Comparison of ENCODE assay signal across 11 mouse cellular contexts in genomic region chr10:84477613-84478076, GRCm38 (mm10). TPM values are rescaled to one million over a fixed set of nuclear protein-coding genes. Genes with fewer than 3 reads are reported as not detected.
DNase-seq lines count a peak whose midpoint lies in the region; ATAC-seq and TF ChIP-seq lines count a peak whose summit lies in the region.
"Had no signal": no experiment of that assay in that cellular context is flagged by ENCODE, and none has a peak within 500 bp of the region (broad histone marks: within the 10 kb centered on the region; RNA-seq: fewer than 3 reads in every experiment).

No protein-coding gene starts in this region.

- H3K9me3 ChIP-seq in heart, embryonic 12.5 days (replicated peaks): no peaks in the 10 kb centered on the region
- no peaks in the 10 kb centered on the region for H3K9me3 ChIP-seq in hindbrain, embryonic 15.5 days
- no peaks in the 10 kb centered on the region for H3K9me3 ChIP-seq in midbrain, postnatal 0 days (ENCODE audit: low read length)

- peak overlapping the region; percentile 28; the same call in 1 of the 2 replicates for H3K27ac ChIP-seq in heart, embryonic 12.5 days (ENCODE audit: poor library complexity, severe bottlenecking)
- H3K27ac ChIP-seq in hindbrain, embryonic 15.5 days (replicated peaks): no peak overlapping the region
- H3K27ac ChIP-seq in midbrain, postnatal 0 days (ENCODE audit: low read depth, low read length): no peak overlapping the region

- H3K4me3 ChIP-seq in heart, embryonic 12.5 days: no peak overlapping the region
- H3K4me3 ChIP-seq in hindbrain, embryonic 15.5 days: no peak overlapping the region
- H3K4me3 ChIP-seq in midbrain, postnatal 0 days (ENCODE audit: low read depth, low read length): no peak overlapping the region

- peaks cover 22% of the 10 kb centered on the region for H3K4me1 ChIP-seq in heart, embryonic 12.5 days (replicated peaks)
- H3K4me1 ChIP-seq in hindbrain, embryonic 15.5 days (replicated peaks): peaks cover 13% of the 10 kb centered on the region; the same call in 1 of the 2 replicates
- no peaks in the 10 kb centered on the region for H3K4me1 ChIP-seq in midbrain, postnatal 0 days (ENCODE audit: insufficient read depth, low read length)

- 0 out of 2 replicates have a peak overlapping the region, but pooled peaks have one; percentile 22 for H3K9ac ChIP-seq in heart, embryonic 12.5 days
- H3K9ac ChIP-seq in hindbrain, embryonic 15.5 days: no peak overlapping the region
- H3K9ac ChIP-seq in midbrain, postnatal 0 days (replicated peaks; ENCODE audit: low read length, poor library complexity, severe bottlenecking): no peak overlapping the region

- DNase-seq in heart, postnatal 10 days: no peak
- peak; percentile 39 for DNase-seq in brain, embryonic 14.5 days (ENCODE audit: low read depth)
- DNase-seq in midbrain, postnatal 0 days (ENCODE audit: low spot score): no peak
- DNase-seq in thymus, postnatal 4 days: no peak
- no peak for DNase-seq in gastrocnemius, adult 18-20 months (ENCODE audit: low spot score)
- no peak for DNase-seq in MN1 (ENCODE audit: low spot score)
- DNase-seq: cerebellum, adult 2 months; kidney, postnatal 14 days; right cerebral cortex, postnatal 25 days had no signal

- H3K36me3 ChIP-seq in heart, embryonic 12.5 days: no peaks in the 10 kb centered on the region
- H3K36me3 ChIP-seq in hindbrain, embryonic 15.5 days: no peaks in the 10 kb centered on the region
- no peaks in the 10 kb centered on the region for H3K36me3 ChIP-seq in midbrain, postnatal 0 days (ENCODE audit: insufficient read depth, low read length)

- no peak for TF ChIP-seq POLR2A in brain, embryonic 14.5 days (IDR thresholded peaks at IDR 0.05; ENCODE audit: borderline replicate concordance, extremely low read depth, insufficient read depth, insufficient read length, poor library complexity, severe bottlenecking)

- peak; percentile 60 for ATAC-seq in heart, embryonic 12.5 days (ENCODE audit: insufficient number of reproducible peaks, low FRiP score)
- ATAC-seq in hindbrain, embryonic 15.5 days (ENCODE audit: low FRiP score, low read depth): 0 out of 2 replicates have a peak, but pooled peaks have one; percentile 42
- peak; percentile 20; the same call in 1 of the 2 replicates for ATAC-seq in midbrain, postnatal 0 days (ENCODE audit: low FRiP score)

- intact Hi-C loops in heart, postnatal 10 days (cut with DNase I): no loop called here

- no peaks in the 10 kb centered on the region for H3K27me3 ChIP-seq in heart, embryonic 12.5 days (replicated peaks)
- H3K27me3 ChIP-seq in hindbrain, embryonic 15.5 days: no peaks in the 10 kb centered on the region
- no peaks in the 10 kb centered on the region for H3K27me3 ChIP-seq in midbrain, postnatal 0 days (ENCODE audit: insufficient read depth, low read length)

- no peak overlapping the region for H3K4me2 ChIP-seq in heart, embryonic 12.5 days
- no peak overlapping the region for H3K4me2 ChIP-seq in hindbrain, embryonic 15.5 days
- H3K4me2 ChIP-seq in midbrain, postnatal 0 days (ENCODE audit: low read depth, low read length, poor library complexity, severe bottlenecking): no peak overlapping the region

- TF ChIP-seq CTCF in brain, embryonic 14.5 days (IDR thresholded peaks at IDR 0.05; ENCODE audit: borderline replicate concordance, extremely low read depth, insufficient read depth, insufficient read length): no peak
- TF ChIP-seq CTCF in midbrain, postnatal 0 days (IDR thresholded peaks at IDR 0.05): no peak

- 27% methylated on average over 3 of the region's 3 CpGs for WGBS in heart, embryonic 12.5 days
- 8% methylated on average over 3 of the region's 3 CpGs for WGBS in hindbrain, embryonic 15.5 days
- 18% methylated on average over 3 of the region's 3 CpGs for WGBS in midbrain, postnatal 0 days

RNA-seq across cellular contexts. Expression of gene Nuak1, which starts 37.2 kb away (rescaled TPM):
- 3.2 and 3.7 TPM in 2 replicates for polyA plus RNA-seq in heart, embryonic 12.5 days (2016; fragmentation: Nextera tagmentation; extraction: Ambion mirVana)
- 10 to 100 TPM; 25.3 to 33.0 TPM for total RNA-seq in heart, postnatal 10 days (2021)
- 52.9 and 54.8 TPM in 2 replicates for polyA plus RNA-seq in brain, embryonic 14.5 days (2012; rRNA removed)
- polyA plus RNA-seq in hindbrain, embryonic 15.5 days (2015; fragmentation: Nextera tagmentation; extraction: Ambion mirVana): 4.5 and 5.2 TPM in 2 replicates
- 21.1 and 37.9 TPM in 2 replicates for total RNA-seq in midbrain, postnatal 0 days (2014; rRNA removed)
- polyA plus RNA-seq in midbrain, postnatal 0 days (2015; fragmentation: Nextera tagmentation; extraction: Ambion mirVana): 2.2 and 2.7 TPM in 2 replicates
- 10 to 100 TPM; 25.0 to 28.4 TPM for total RNA-seq in gastrocnemius, adult 18-20 months (2021)

RNA-seq across cellular contexts. Expression of gene Ckap4, which starts 56.2 kb away (rescaled TPM):
- polyA plus RNA-seq in heart, embryonic 12.5 days (2016; fragmentation: Nextera tagmentation; extraction: Ambion mirVana): 145 and 154 TPM in 2 replicates
- 10 to 100 TPM; 74.8 to 86.4 TPM for total RNA-seq in heart, postnatal 10 days (2021)
- 41.8 and 61.9 TPM in 2 replicates for polyA plus RNA-seq in brain, embryonic 14.5 days (2012; rRNA removed)
- polyA plus RNA-seq in hindbrain, embryonic 15.5 days (2015; fragmentation: Nextera tagmentation; extraction: Ambion mirVana): 55.6 and 59.2 TPM in 2 replicates
- total RNA-seq in midbrain, postnatal 0 days (2014; rRNA removed): 52.3 and 58.5 TPM in 2 replicates
- polyA plus RNA-seq in midbrain, postnatal 0 days (2015; fragmentation: Nextera tagmentation; extraction: Ambion mirVana): 46.4 and 52.7 TPM in 2 replicates
- total RNA-seq in gastrocnemius, adult 18-20 months (2021): 1 to 10 TPM; 5.7 to 8.4 TPM
